Comparison of ENCODE assay signal across 26 mouse cellular contexts in genomic region chr9:61557025-61557424, GRCm38 (mm10).
DNase-seq lines count a peak whose midpoint lies in the region; ATAC-seq lines count a peak whose summit lies in the region.
"Had no signal": no experiment of that assay in that cellular context is flagged by ENCODE, and none has a peak within 500 bp of the region (broad histone marks: within the 10 kb centered on the region; RNA-seq: fewer than 3 reads in every experiment).

No protein-coding gene starts in this region.

- no peak for ATAC-seq in midbrain, embryonic 16.5 days
- no peak for ATAC-seq in hindbrain, embryonic 13.5 days (ENCODE audit: low FRiP score)
- ATAC-seq: forebrain, postnatal 0 days; intestine, embryonic 15.5 days; lung, postnatal 0 days; Patski had no signal

- peaks cover 3% of the 10 kb centered on the region; the same call in 1 of the 2 replicates for H3K27me3 ChIP-seq in midbrain, embryonic 16.5 days (ENCODE audit: control insufficient read depth, insufficient read depth, low read depth, low read length)
- 0 out of 2 replicates have a peak, but pooled peaks cover 13% of the 10 kb centered on the region for H3K27me3 ChIP-seq in hindbrain, embryonic 13.5 days
- H3K27me3 ChIP-seq: CH12.LX; intestine, embryonic 15.5 days; neural tube, embryonic 15.5 days; Patski had no signal

- 93% methylated on average over 7 of the region's 7 CpGs for WGBS in midbrain, embryonic 16.5 days
- 97% methylated on average over 7 of the region's 7 CpGs for WGBS in hindbrain, embryonic 13.5 days

- H3K9ac ChIP-seq in midbrain, embryonic 16.5 days (ENCODE audit: low read depth, low read length), result no peak overlapping the region
- no peak overlapping the region for H3K9ac ChIP-seq in hindbrain, embryonic 13.5 days
- H3K9ac ChIP-seq: forebrain, postnatal 0 days; hindbrain, embryonic 12.5 days; intestine, embryonic 15.5 days; neural tube, embryonic 15.5 days had no signal

- H3K36me3 ChIP-seq in midbrain, embryonic 16.5 days (ENCODE audit: control insufficient read depth, insufficient read depth, low read length), result no peaks in the 10 kb centered on the region
- no peaks in the 10 kb centered on the region for H3K36me3 ChIP-seq in hindbrain, embryonic 13.5 days
- H3K36me3 ChIP-seq: G1E; hindbrain, embryonic 12.5 days; intestine, embryonic 15.5 days; midbrain, embryonic 10.5 days; neural tube, embryonic 15.5 days had no signal

- H3K9me3 ChIP-seq in midbrain, embryonic 16.5 days (replicated peaks; ENCODE audit: control insufficient read depth, low read length, poor library complexity, severe bottlenecking), result no peaks in the 10 kb centered on the region
- no peaks in the 10 kb centered on the region for H3K9me3 ChIP-seq in hindbrain, embryonic 13.5 days
- H3K9me3 ChIP-seq: G1E; hindbrain, embryonic 12.5 days; intestine, embryonic 15.5 days; midbrain, embryonic 10.5 days; neural tube, embryonic 15.5 days had no signal

- H3K4me2 ChIP-seq in midbrain, embryonic 16.5 days (ENCODE audit: low read length), result no peak overlapping the region
- H3K4me2 ChIP-seq in hindbrain, embryonic 13.5 days, result no peak overlapping the region
- H3K4me2 ChIP-seq: hindbrain, embryonic 12.5 days; intestine, embryonic 15.5 days; neural tube, embryonic 15.5 days had no signal

- H3K4me3 ChIP-seq in midbrain, embryonic 16.5 days (ENCODE audit: low read depth, low read length), result no peak overlapping the region
- no peak overlapping the region for H3K4me3 ChIP-seq in hindbrain, embryonic 13.5 days
- H3K4me3 ChIP-seq: heart, adult 2 months; hindbrain, embryonic 12.5 days; intestine, embryonic 15.5 days; midbrain, embryonic 10.5 days; neural tube, embryonic 15.5 days had no signal

- peaks cover 9% of the 10 kb centered on the region for H3K4me1 ChIP-seq in midbrain, embryonic 16.5 days (ENCODE audit: control insufficient read depth, insufficient read depth, low read length)
- H3K4me1 ChIP-seq in hindbrain, embryonic 13.5 days (replicated peaks), result peaks cover 34% of the 10 kb centered on the region
- H3K4me1 ChIP-seq: intestine, embryonic 15.5 days had no signal

- no peak overlapping the region for H3K27ac ChIP-seq in midbrain, embryonic 16.5 days (ENCODE audit: low read length)
- no peak overlapping the region for H3K27ac ChIP-seq in hindbrain, embryonic 13.5 days
- H3K27ac ChIP-seq: heart, adult 2 months; hindbrain, embryonic 12.5 days; intestine, embryonic 15.5 days; neural tube, embryonic 15.5 days had no signal

- peak; percentile 58 for DNase-seq in layer of hippocampus, adult 9-11 months
- no peak for DNase-seq in layer of hippocampus, postnatal 10 days (ENCODE audit: low spot score in 2 of 2)
- peak; percentile 39 for DNase-seq in CD4-positive, CD25-positive, alpha-beta regulatory T cell, adult 2 months (ENCODE audit: low read depth, low spot score)
- DNase-seq in frontal cortex, postnatal 36 days (ENCODE audit: low spot score in 2 of 2), result peak; percentile 26 to 61
- peak; percentile 27 for DNase-seq in right cerebral cortex, postnatal 25 days
- DNase-seq in lung, adult 18-20 months, result no peak
- DNase-seq: adrenal gland, postnatal 36 days; cerebellum, adult 11 months; cerebellum, adult 9-11 months; forebrain, postnatal 0 days; gastrocnemius, postnatal 14 days; heart, adult 2 months; kidney, adult 9 months; kidney, postnatal 14 days; layer of hippocampus, postnatal 36 days; thymus, adult 2 months had no signal

Comparison
In these comparisons a context has a peak if more than half of its experiments do, and no peak if none do; other contexts are left out.
1. DNase-seq: peak in layer of hippocampus, adult 9-11 months (single experiment), CD4-positive, CD25-positive, alpha-beta regulatory T cell, adult 2 months (single experiment), frontal cortex, postnatal 36 days (2 of 2) and right cerebral cortex, postnatal 25 days (single experiment); none in layer of hippocampus, postnatal 10 days (0 of 2) and lung, adult 18-20 months (0 of 2).